Mouse (Mus musculus): ENCODE measurements around the gene Usp51. TPM values are rescaled to one million over a fixed set of nuclear protein-coding genes. Genes with fewer than 3 reads are reported as not detected.
"Not testable (repeated sequence)": the region's sequence is repeated elsewhere in the genome, so short reads cannot be mapped to it uniquely, and the experiment has no call there.

Usp51 gene
- total and polyA plus RNA-seq, 2 experiments from 2014 or later: 3.1 to 3.2 TPM

- H3K27ac ChIP-seq: peak overlapping the region; percentile 81
- DNase-seq (ENCODE audit: low spot score) (peak; percentile 72), ATAC-seq (peak; percentile 91)
- TF ChIP-seq CTCF (IDR thresholded peaks at IDR 0.05; ENCODE audit: low read depth): no peak
- peak overlapping the region; percentile 56 for H3K9ac ChIP-seq (replicated peaks; ENCODE audit: low read length)
- H3K4me2 ChIP-seq (ENCODE audit: low read depth, low read length): peak overlapping the region; percentile 63
- H3K27me3 ChIP-seq (ENCODE audit: insufficient read depth, low read length): no peaks in the 10 kb centered on the region
- WGBS: 35% methylated on average over 50 of the region's 58 CpGs
- H3K4me1 ChIP-seq (ENCODE audit: insufficient read depth, low read length): no peaks in the 10 kb centered on the region
- H3K36me3 ChIP-seq (ENCODE audit: insufficient read depth, low read length): no peaks in the 10 kb centered on the region
- peak overlapping the region; percentile 54 for H3K4me3 ChIP-seq (ENCODE audit: low read length)
- H3K9me3 ChIP-seq (ENCODE audit: low read length): no peaks in the 10 kb centered on the region
Measured at GRCm38 (mm10) chrX:153007021-153007684, 884 bp downstream of the Usp51 start.

GRCm38 (mm10) chrX:153007685-153008047, 1.4 kb downstream of the Usp51 start:
- Histone ChIP-seq H3K27me3 (ENCODE audit: insufficient read depth, low read length) (no peaks in the 10 kb centered on the region), H3K27ac (peak overlapping the region; percentile 81; the same call in 1 of the 2 replicates), H3K9ac (replicated peaks; ENCODE audit: low read length) (peak overlapping the region; percentile 56; the same call in 1 of the 2 replicates), H3K4me1 (ENCODE audit: insufficient read depth, low read length) (no peaks in the 10 kb centered on the region), H3K36me3 (ENCODE audit: insufficient read depth, low read length) (no peaks in the 10 kb centered on the region), H3K4me2 (ENCODE audit: low read depth, low read length) (peak overlapping the region; percentile 63), H3K9me3 (ENCODE audit: low read length) (no peaks in the 10 kb centered on the region), H3K4me3 (ENCODE audit: low read length) (peak overlapping the region; percentile 54)
- no peak for TF ChIP-seq CTCF (IDR thresholded peaks at IDR 0.05; ENCODE audit: low read depth)
- ATAC-seq: no peak; the same call in 1 of the 2 replicates
- WGBS: 40% methylated on average over 9 of the region's 9 CpGs
- DNase-seq (ENCODE audit: low spot score): no peak

GRCm38 (mm10) chrX:153025255-153025654, 19.0 kb downstream of the Usp51 start:
- ATAC-seq: not testable (repeated sequence)

GRCm38 (mm10) chrX:153025709-153026108, 19.4 kb downstream of the Usp51 start:
- not testable (repeated sequence) for ATAC-seq; DNase-seq (ENCODE audit: low spot score); H3K4me2 ChIP-seq (ENCODE audit: low read depth, low read length); H3K9ac ChIP-seq (replicated peaks; ENCODE audit: low read length); H3K36me3 ChIP-seq (ENCODE audit: insufficient read depth, low read length); H3K4me3 ChIP-seq (ENCODE audit: low read length); H3K9me3 ChIP-seq (ENCODE audit: low read length); H3K27me3 ChIP-seq (ENCODE audit: insufficient read depth, low read length); H3K27ac ChIP-seq; H3K4me1 ChIP-seq (ENCODE audit: insufficient read depth, low read length)
- 90% methylated on average over 2 of the region's 3 CpGs for WGBS

More at GRCm38 (mm10) chrX:153025255-153025654, 19.0 kb downstream of the Usp51 start:
- WGBS: no CpG with 5 or more reads among the region's 3 CpGs
- not testable (repeated sequence) for H3K36me3 ChIP-seq (ENCODE audit: insufficient read depth, low read length); H3K9ac ChIP-seq (replicated peaks; ENCODE audit: low read length); H3K27ac ChIP-seq; H3K4me3 ChIP-seq (ENCODE audit: low read length); H3K9me3 ChIP-seq (ENCODE audit: low read length); H3K27me3 ChIP-seq (ENCODE audit: insufficient read depth, low read length); H3K4me2 ChIP-seq (ENCODE audit: low read depth, low read length); DNase-seq (ENCODE audit: low spot score); H3K4me1 ChIP-seq (ENCODE audit: insufficient read depth, low read length)

GRCm38 (mm10) chrX:153031547-153031946, 25.3 kb downstream of the Usp51 start:
- not testable (repeated sequence) for H3K36me3 ChIP-seq (ENCODE audit: insufficient read depth, low read length); ATAC-seq; H3K27me3 ChIP-seq (ENCODE audit: insufficient read depth, low read length); DNase-seq (ENCODE audit: low spot score); H3K9ac ChIP-seq (replicated peaks; ENCODE audit: low read length); H3K4me3 ChIP-seq (ENCODE audit: low read length); H3K4me2 ChIP-seq (ENCODE audit: low read depth, low read length); H3K27ac ChIP-seq; H3K4me1 ChIP-seq (ENCODE audit: insufficient read depth, low read length); H3K9me3 ChIP-seq (ENCODE audit: low read length)

GRCm38 (mm10) chrX:153037087-153037971, 31.1 kb downstream of the Usp51 start, which contains the start of gene Mageh1:
Gene Mageh1, minus strand, starts transcription at chrX:153037575.
- ATAC-seq (peak; percentile 93), DNase-seq (ENCODE audit: low spot score) (peak; percentile 93)
- Histone ChIP-seq H3K9ac (replicated peaks; ENCODE audit: low read length) (peak within 1 kb of the TSS; percentile 59), H3K36me3 (ENCODE audit: insufficient read depth, low read length) (no peaks in the 10 kb centered on the region), H3K27ac (peak within 1 kb of the TSS; percentile 91), H3K4me2 (ENCODE audit: low read depth, low read length) (peak within 1 kb of the TSS; percentile 64), H3K4me1 (ENCODE audit: insufficient read depth, low read length) (no peaks in the 10 kb centered on the region), H3K9me3 (ENCODE audit: low read length) (no peaks in the 10 kb centered on the region), H3K4me3 (ENCODE audit: low read length) (peak within 1 kb of the TSS; percentile 51), H3K27me3 (ENCODE audit: insufficient read depth, low read length) (no peaks in the 10 kb centered on the region)
- TF ChIP-seq CTCF (IDR thresholded peaks at IDR 0.05; ENCODE audit: low read depth): peak; percentile 52
- 27% methylated on average over 49 of the region's 49 CpGs for WGBS

GRCm38 (mm10) chrX:153037972-153038744, 31.9 kb downstream of the Usp51 start:
- H3K27me3 ChIP-seq (ENCODE audit: insufficient read depth, low read length); DNase-seq (ENCODE audit: low spot score); H3K9ac ChIP-seq (replicated peaks; ENCODE audit: low read length); H3K9me3 ChIP-seq (ENCODE audit: low read length); H3K4me1 ChIP-seq (ENCODE audit: insufficient read depth, low read length); H3K36me3 ChIP-seq (ENCODE audit: insufficient read depth, low read length): not testable (repeated sequence)
- 33% methylated on average over 6 of the region's 22 CpGs for WGBS
- peak; percentile 92 for ATAC-seq
- peak overlapping the region; percentile 64; the same call in 1 of the 2 replicates for H3K4me2 ChIP-seq (ENCODE audit: low read depth, low read length)
- H3K27ac ChIP-seq: peak overlapping the region; percentile 91
- H3K4me3 ChIP-seq (ENCODE audit: low read length): peak overlapping the region; percentile 51

Measured in hindbrain, postnatal 0 days (tissue).